Mouse (Mus musculus) heart, postnatal 0 days (tissue): Measurements from ENCODE around the gene Noc2l.

Experiments
- CTCF ChIP-seq: IDR thresholded peaks from 2 replicates; pipeline ENCODE4 v1.5.1; 2016; ENCODE audit warnings: antibody characterized with exemption, control low read depth, low read depth
- EP300 ChIP-seq: IDR thresholded peaks from 2 replicates; pipeline ENCODE4 v1.6.1; 2016; ENCODE audit warnings: antibody characterized with exemption, low read depth

DNA sequence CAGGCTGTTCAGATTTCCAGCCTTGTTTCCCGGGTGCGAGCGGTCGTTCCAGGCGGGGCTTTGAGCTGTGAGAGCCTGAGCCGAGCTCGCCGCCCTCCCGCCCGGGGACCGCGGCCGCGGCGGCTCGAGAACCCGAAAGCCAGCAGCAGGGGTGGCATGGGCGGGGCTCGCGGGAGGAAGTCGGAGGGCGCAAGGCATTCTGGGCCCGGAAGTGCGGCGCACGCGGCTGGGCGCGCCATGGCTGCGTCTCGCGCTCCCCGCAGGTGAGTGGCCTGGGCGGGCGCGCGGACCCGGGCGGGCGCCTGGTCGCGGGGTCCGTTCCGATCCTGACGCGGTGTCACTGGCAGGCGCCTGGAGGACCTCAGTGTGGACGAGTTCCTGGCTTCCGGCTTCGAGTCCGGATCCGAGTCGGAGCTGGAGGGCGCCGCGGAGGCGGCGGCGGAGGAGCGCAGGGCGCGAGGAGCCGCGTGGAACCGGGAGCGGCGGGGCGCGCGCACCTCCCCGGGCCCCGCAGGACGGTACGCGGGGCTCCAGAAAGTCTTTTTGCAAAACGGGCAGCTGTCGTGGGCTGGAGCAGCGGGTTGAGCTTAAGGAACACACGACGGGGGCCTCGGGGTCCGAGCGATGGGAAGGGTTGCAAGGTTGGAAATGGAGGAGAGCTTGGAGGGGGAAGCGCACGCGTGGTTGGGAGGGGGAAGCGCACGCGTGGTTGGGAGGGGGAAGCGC, at the start of gene Noc2l:
- TF ChIP-seq CTCF, result no peak
- TF ChIP-seq EP300, result no peak
